Mouse (Mus musculus) bone marrow macrophage, adult 2 months (primary cell): ENCODE measurements at regions not wholly inside any gene's neighbourhood (a gene's known extent, or its start where the extent isn't known, plus 50 kb on each side); places are given as distances from the start of the nearest gene placed in this dataset.

Source experiments
- CTCF ChIP-seq: IDR thresholded peaks from 2 replicates; pipeline ENCODE4 v1.5.1; 2012; ENCODE audit warnings: low read depth, mild to moderate bottlenecking, low read length, moderate library complexity
- POLR2A ChIP-seq: IDR thresholded peaks from 2 replicates; pipeline ENCODE4 v1.6.1; 2012; ENCODE audit warnings: mild to moderate bottlenecking, low read depth, low read length, borderline replicate concordance

DNA sequence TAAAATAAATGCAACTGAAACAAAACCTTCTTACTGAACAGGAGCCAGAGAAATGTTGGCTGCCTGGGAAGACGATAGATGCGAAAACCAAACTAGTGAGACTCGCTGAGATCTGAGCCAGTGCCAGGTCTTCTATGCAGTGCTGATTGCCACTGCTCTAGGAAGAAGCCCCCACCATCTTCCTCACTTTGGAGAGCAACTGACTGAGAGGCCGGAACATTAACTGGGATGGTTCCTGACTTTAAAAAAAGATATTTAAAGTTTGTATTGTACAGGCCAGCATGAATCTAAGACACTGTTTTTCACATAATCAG is 585.9 kb upstream of the Clint1 start:
- TF ChIP-seq CTCF: no peak
- no peak for TF ChIP-seq POLR2A
